Mouse (Mus musculus): ENCODE measurements around the gene Snapc2.
"Not testable (repeated sequence)": the region's sequence is repeated elsewhere in the genome, so short reads cannot be mapped to it uniquely, and the experiment has no call there.

Snapc2 gene

GRCm38 (mm10) chr8:4238434-4239192 is 14.3 kb upstream of the Snapc2 start, which contains the start of the genes Map2k7 and Gm49320:
TSS of gene Map2k7 (plus strand) at chr8:4238740.
TSS of gene Gm49320 (plus strand) at chr8:4238865.
- peak; percentile 100 for DNase-seq

GRCm38 (mm10) chr8:4239193-4239890 is 13.5 kb upstream of the Snapc2 start:
- no peak for DNase-seq

DNA sequence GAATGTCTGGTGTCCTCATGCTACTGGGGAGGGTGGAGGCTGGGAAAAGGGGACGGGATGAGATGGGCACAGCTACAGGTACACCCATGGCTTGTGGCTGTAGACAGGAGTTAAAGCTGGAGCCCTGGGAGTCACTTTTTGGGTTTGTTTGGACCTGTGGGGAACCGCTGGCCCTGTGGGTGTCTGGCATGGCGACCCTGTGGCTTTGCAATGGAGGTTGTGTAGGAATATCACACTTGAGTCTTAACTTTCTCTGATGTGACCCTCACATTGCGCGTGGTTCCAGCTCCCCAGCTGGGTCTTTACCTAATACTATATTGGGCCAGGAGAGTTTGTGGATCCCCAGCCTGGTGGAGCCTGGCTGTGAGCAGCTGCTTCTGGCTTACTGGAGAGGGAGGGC is 7.8 kb upstream of the Snapc2 start:
- DNase-seq: no peak

- DNase-seq: no peak
These were observed 7.1 kb upstream of the Snapc2 start for GRCm38 (mm10) chr8:4245737-4246136.

DNA sequence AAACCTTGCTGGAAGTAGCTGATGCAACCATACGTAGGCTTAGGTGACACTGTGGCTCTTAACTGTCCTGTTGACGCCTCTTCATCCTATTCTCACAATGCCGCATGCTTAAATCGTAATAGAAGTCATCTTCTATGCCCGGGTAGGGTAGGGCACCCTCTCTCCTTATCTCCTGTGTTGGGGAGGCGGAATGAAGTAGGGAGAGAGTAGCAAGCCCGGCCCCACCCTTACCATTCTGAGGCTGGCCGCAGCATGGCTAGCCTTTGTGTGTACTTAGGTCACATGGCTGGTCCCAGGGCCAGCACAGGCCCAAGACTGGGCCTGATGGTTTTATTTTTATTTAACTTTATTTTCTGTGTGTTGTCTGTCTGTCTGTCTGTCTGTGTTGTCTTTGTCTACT is 5.6 kb upstream of the Snapc2 start:
- no peak for DNase-seq

DNA sequence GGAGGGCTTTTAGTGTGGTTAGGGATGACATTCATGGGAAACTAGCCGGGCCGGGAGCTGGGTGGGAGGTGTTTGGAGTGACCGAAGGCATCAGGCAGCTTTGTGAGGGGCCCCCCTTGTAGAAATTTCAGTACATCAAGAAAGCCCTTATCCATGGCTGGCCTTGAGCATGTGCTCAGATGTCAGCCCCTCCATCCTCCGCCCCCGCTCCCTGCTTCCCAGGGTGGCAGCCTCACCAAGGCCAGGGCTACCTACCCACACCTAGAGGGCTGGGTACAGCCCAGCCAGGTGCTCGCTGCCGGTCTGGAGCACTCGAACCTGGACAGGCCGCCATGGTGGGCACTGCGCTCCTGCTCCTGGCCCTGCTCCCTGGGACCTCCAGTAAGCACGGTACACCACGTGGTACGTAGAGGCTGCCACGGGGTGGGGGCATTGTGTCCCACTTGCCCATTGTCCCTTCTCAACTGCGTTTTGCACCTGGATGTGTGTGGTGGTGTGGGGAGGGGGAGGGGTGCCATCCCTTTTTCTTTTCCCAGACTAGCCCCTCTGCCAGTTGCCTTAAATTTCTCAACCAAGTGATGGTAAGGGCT is 4.8 kb upstream of the Snapc2 start, which contains the start of gene Tgfbr3l:
Gene Tgfbr3l (plus strand): TSS at position 264 of the 590 bp plus-strand sequence.
- no peak for DNase-seq

GRCm38 (mm10) chr8:4249213-4249612 is 3.7 kb upstream of the Snapc2 start:
- DNase-seq: no peak

DNA sequence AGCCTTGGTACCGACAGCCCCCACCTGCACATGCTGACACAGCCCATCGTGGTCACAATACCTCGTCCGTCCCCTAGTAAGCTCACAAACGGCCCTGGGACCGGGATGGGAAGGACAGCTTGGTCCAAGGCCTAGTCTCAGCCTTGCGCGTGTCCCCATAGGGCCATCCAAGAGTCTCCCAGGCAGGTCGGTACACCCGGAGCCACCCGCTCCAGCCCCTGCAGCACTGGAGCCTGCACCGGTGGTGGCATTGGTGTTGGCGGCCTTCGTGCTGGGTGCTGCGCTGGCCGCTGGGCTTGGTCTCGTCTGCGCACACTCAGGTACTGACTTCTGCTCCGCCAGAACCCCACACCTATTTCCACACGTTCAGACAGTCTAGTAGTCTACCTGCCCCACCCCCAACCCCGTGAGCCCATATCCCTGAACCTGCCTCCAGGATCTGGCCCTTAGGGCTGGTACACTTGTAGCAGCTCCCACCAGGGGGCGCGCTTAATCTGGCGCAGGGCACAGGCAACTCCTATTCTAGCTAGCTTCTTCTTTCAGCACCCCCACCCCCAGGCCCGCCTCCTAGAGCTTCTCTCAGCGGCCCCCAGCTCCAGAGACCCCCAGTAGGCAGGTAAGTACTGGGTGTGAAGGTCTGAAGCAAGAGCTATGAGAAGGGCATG is 2.4 kb upstream of the Snapc2 start:
- peak; percentile 84 for DNase-seq

DNA sequence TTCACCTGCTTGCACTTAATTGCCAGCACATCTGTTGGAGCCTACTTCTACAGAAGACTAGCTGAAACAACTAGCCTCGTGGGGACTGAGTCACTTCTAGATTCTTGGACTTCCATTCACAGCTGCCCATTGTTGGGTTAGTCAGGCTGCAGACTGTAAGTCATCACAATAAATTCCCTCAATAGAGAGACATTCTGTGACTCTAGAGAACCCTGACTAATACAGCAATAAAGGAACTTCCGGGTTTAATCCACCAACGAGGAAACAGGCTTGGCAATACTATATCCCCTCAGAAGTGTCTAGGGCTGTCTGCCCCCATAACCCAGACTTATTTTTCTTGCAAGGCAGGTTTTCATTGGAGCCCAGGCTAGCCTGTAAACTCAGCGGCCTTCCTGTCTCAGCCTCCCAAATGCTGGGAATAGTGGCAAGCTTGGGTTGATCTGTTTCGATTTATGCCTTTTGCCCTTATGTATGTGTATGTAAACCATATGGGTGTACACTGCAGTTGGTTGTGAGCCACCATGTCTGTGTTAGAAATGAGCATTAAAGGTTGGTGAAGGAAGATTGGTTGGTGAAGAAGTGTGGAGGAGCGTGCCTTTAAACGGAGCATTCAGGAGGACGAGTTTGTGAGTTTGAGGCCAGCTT is 642 bp upstream of the Snapc2 start:
- DNase-seq: no peak

GRCm38 (mm10) chr8:4254001-4254400 is 1.1 kb downstream of the Snapc2 start:
- peak; percentile 76 for DNase-seq

DNA sequence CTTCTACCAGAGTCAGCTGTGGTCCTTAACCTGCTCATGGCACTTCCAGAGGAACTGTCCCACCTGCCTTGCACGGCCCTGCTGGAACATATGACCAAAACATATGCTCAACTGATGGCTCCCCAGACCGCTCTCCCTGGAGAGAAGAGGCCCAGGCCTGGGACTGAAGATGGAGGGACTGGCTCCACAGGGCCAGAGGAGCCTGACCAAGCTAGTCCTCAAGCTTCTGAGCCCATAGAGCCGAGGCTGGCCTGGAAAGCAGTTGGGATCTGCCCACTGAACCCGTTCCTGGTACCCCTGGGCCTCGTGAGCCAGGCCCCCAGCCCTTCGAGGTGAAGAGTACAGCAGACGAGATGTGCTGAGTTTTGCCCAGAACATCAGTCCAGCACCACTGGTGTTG is 2.6 kb downstream of the Snapc2 start:
- DNase-seq: not testable (repeated sequence)

- peak; percentile 94 for DNase-seq
These were observed 4.0 kb downstream of the Snapc2 start for GRCm38 (mm10) chr8:4256911-4257310.

- DNase-seq: no peak
These were observed 4.5 kb downstream of the Snapc2 start for GRCm38 (mm10) chr8:4257350-4257749.

DNA sequence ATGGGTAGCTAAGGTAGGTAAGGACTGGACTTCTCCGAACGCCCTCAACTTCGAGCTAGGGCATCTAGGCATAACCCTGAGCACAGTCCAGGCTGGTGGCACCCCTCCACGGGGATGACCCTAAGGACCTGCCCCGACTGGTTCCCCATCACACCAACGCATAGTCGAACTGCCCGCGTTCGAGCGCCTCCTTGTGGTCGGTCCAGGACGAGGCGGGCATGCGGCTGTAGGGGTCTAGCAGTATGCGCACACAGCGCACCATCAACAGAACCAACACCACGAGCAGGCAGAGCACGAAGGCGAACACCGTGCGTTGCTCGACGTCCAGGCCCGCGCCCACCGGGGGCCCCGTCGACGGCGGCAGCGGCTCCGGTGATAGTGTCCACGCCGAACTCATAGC is 5.4 kb downstream of the Snapc2 start:
- DNase-seq: peak; percentile 83

GRCm38 (mm10) chr8:4258678-4259077 is 5.8 kb downstream of the Snapc2 start:
- no peak for DNase-seq

DNA sequence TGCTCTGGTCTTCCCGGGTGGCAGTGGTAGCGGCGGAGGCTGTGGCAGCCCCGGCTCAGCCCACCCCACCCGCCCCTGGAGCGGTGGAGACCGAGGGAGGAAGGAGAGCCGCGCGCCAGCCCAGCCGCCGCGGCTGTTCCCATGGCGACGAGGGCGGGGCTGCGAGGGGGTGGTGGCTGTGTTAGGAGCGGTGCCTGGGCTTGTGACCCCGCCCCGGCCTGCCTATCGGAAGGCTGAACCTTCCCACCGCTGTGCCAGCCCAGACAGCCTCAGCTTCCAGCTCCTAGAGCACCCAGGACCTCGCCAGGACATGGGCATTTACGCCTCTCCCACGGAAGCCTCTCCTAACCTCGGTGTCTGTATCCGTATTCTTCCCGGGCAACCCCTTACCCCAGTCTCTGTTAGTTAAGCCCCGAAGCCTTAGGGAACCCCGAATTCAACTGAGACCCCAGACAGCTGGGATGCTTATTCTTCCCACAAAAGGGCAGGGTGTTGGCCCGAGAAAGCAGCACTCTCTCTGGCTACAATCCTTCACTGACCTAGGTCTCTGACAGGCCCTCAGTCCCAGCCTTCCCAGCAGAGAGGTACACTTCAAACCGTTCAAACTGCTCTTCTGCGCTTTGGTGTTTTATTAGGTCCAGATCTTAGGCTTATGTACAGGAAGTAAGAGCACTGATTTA is 6.4 kb downstream of the Snapc2 start, which contains the start of gene Ctxn1:
Gene Ctxn1 (minus strand): TSS at position 150 of the 680 bp plus-strand sequence.
- peak; percentile 95 for DNase-seq

- DNase-seq: no peak
These were observed 6.9 kb downstream of the Snapc2 start for GRCm38 (mm10) chr8:4259805-4260170.

- DNase-seq: no peak
These were observed 10.4 kb downstream of the Snapc2 start for GRCm38 (mm10) chr8:4263105-4263791.

GRCm38 (mm10) chr8:4265160-4265914 is 12.5 kb downstream of the Snapc2 start:
- no peak for DNase-seq

GRCm38 (mm10) chr8:4267627-4268026 is 14.7 kb downstream of the Snapc2 start:
- DNase-seq: no peak

DNA sequence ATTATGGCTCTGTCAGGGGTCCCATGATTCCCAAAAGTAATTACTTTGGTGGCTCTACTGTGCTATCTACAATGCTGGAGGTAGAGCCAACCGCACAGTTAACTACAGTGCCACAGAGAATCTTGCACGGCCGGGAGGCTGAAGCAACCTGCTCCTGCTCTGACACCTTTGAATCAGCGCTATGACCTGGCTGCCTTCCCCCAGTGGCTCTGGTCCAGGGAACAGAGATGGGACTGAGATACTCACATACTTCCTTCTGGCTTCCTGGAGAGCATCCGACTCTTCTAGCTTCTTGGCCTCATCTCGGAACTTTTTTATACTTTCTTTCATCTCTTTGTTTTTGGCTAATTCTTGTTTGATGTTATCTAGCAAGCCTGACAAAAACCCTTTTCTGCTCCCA is 16.7 kb downstream of the Snapc2 start:
- no peak for DNase-seq

Measured in layer of hippocampus, adult 9-11 months (tissue).